Mouse (Mus musculus): Measurements from ENCODE around the gene Accs.

Gene Accs

DNA sequence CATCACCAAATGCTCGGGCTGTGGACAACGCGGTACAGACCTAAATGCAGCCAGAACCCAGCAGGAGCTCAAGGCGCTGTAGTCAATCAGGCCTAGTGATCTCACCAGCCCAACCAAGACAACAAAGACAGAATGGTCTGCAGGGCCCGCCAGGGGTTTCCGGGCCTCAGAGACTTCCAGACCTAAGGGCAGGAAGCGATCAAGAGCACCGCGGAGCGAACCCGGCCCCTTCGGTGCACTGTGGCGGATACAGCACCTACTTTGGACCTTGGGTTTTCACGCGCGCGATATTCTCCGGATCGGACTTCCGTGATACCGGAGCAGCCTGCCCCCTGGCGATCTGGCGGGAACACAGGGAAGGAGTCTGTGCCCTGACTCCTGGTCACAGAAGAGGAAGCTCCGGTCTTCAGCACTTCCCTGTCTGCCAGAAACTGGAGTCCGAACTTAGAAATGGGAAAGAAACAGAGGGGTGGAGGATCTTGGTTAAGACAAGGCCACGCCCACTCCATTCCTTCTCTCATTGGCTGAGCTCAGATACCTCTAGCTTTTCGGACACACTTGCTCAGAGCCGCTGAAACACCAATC, at the start of gene Accs:
TSS of gene Accs (minus strand) at position 439 of the 585 bp plus-strand sequence.
- DNase-seq (ENCODE audit: low spot score): peak; percentile 82

DNA sequence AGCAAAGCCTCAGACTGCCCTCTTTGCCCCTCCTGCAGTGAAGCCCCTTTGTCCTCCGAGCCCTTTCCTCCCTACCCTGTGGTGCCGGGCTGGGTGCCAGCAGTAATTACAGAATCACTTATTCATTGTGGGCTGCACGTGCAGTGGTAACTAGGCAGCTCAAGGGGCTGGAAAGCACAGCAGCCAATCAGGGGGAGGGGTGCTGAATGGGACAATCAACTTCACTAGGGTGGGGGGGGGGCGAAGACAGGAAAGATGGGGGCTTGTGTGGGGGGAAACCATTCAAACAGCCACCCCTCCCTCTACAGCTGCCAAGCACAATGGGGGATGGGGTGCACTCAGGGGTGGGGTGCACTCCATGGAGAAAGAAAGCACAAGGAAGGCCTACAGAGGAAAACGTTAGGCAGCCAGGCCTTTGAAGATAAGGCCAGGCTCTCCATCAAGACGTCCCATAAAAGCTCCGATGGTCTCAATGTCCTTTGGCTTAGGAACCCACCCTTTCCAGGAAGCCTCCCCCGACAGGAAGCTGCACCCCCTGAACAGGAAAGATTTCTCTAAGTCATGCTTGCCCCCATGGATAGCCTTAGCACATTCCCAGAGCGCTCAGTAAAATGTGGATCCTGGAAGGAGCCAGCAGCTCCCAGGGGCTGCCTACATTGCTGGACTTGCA, 42.0 kb upstream of the Accs start:
- DNase-seq (ENCODE audit: low spot score): no peak

GRCm38 (mm10) chr2:93890143-93890542, 40.4 kb upstream of the Accs start:
- DNase-seq (ENCODE audit: low spot score): no peak

- DNase-seq (ENCODE audit: low spot score): no peak
Measured at GRCm38 (mm10) chr2:93889071-93889470, 39.3 kb upstream of the Accs start.

GRCm38 (mm10) chr2:93888366-93888765, 38.6 kb upstream of the Accs start:
- no peak for DNase-seq (ENCODE audit: low spot score)

DNA sequence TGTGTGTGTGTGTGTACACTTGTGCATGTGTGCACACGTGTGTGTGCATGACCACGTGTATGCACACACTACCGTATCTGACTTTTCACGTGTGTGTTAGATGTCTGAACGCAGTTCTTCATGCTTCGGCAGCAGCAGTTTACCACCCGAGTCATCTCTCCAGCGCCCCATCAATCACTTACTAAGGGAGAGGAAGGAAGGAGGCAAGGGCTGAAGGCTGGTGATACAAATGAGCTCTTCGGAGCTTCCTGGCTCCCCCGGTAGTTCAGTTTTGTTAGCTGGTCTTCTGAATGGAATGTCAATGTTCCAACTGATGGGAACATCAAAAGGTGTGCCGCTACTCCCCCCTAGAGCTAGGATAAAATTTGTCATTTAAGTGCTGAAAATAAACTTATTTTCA, 37.5 kb upstream of the Accs start:
- DNase-seq (ENCODE audit: low spot score): no peak

DNA sequence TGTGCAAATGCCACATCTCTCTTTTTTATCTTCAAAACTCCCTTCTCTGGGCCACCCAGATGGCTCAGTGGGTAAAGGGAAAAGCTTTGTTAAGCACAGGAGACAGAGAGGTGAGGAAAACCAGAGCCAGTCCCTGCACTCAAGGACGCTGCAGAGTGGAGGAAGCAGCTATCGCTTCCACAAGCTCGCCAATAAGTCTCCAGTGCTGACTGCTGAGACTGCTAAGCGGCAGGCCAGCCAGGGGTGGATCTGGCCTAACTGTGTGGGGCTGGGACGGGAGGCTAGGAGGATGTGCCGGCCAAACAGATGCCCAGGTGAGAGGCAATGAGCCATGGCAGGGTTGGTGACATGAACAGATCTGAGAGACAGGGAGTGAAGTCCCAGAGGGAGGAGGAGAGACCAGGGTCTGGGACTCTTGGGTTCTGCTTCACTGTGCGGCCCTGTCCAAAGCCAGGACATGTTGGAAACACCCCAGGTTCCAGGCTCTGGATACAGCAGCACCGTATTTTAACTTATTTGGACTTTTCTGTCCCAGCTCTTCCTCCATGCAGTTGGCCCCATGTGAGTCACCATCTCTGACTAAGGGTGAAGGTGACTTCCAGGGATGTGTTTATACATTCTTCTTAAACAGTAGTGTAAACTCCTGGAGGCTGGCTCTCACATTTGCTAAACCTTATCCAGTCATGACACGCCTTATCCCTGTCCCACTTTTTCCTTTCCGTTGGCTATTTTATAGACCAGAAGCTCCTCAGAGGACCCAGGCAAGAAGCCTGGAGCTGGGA, 36.5 kb upstream of the Accs start:
- DNase-seq (ENCODE audit: low spot score): no peak

DNA sequence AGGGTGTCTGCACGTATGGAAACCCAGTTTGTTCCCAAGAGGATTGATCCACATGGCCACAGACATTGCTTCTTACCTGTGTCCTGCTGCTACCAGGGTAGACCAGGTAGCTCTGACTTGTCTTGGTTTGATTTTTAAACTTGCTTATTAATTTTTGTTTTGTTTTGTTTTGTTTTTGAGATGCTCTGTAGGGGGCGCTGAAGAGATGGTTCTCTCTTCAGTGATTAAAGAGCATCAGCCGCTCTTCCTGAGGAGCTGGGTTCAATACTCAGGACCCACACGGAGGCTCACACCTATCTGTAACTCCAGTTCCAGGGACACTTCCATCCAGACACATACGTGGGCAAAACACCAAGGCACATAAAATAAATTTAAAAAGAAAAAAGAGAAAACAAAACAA, 33.3 kb upstream of the Accs start:
- no peak for DNase-seq (ENCODE audit: low spot score)

DNA sequence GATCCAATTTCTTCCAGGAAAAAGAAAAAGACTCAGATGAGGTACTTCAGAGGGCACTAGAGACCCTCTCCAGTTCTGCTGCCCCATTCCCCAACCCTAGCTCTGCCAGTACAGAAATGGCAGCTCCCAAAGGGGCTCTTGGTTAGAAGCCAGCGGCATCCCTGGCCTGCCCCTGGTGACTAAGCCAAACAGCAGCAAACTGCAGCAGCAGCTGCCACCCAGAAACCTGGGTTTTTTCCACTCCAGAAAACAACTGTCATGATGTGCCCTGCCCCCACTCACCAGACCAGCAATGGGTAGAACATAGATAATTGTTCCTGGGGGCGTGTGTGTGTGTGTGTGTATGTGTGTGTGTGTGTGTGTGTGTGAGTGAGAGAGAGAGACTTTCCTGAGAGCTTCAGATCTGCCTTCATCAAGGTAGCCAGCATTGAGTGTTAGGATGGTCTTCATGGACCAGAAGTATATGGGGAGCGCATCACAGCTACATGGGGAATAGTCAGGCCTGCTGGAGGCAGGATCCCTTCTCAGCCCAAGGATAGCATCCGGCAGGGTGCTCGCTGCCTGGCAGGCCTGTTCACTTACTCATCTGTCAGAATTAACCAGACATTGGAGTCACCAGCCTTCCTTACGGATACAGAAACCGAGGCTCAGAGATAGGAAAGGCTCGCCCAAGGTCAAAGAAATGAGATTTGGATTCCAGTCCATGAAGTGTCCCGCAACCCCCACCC, 32.1 kb upstream of the Accs start:
- DNase-seq (ENCODE audit: low spot score): no peak

DNA sequence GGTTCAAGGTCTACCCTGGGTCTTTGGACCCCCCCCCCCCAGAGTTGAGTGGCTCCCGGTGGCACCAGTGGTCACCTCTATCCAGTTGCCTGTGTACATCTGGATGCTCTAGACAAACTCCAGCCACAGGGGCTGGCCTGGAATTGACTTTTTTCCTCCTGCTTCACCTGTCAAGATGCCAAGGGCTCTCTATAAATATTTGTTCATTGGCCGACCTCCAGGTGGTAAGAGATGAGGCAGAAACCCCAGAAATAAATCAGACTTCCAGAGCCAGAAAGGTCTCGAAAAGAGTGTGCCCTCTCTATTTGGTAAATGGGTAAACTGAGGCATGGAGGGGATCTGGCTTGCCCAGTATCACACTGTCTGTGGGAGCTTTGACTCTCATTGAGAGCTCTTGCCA, 31.2 kb upstream of the Accs start:
- DNase-seq (ENCODE audit: low spot score): no peak

DNA sequence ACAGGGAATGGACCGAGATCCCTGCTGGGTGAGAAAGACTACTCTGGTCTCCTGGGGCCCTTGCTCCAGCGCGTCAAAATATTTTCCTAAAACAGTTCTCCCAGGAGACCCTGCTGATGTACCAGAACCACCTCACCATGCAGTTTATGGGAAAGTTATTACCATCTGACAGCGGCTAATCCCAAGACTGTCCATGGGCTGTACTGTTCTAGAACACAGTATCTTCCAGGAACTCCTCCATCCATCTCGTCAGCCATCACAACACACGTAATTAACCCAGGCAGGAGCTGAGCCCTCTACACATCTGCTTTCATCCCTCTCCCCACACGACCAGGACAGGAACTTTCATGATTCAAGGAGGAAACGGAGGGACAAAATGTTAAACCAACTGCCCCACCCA, 30.7 kb upstream of the Accs start:
- no peak for DNase-seq (ENCODE audit: low spot score)

DNA sequence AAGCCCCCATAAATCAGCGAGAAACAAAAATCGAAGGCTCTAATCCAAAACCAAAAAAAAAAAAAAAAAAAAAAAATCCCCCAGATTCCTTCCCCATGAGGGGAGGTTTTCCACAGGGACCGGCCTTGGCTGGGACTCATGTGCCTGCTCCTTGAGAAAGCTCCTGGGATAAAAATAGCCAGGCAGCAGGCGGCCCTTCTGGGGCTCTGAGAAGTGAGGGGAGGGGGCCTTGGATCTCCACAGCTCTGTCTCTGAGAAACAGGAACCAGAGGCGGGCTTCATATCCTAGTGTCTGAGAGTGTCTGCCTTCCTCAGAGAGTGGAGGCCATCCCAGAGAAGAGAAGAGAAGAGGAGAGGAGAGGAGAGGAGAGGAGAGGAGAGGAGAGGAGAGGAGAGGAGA, 27.3 kb upstream of the Accs start:
- no peak for DNase-seq (ENCODE audit: low spot score)

DNA sequence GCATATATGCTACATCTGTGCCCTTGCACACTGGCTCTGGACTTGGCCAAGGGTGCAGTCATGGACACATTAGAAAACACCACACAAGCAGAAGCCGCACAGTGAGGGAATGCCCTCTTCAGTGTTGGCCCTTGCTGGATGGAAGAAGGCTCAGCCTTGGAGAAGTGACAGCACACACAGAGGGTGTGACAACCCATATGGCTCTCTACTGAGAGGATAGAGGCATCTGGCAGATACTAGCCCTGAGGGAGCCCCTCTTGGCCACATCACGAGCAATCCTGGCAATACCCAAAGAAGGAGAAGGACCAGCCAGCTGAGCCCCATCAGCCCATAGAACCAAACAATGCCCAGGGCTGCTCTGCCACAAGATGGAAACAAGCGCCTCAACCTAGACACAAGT, 24.9 kb upstream of the Accs start:
- no peak for DNase-seq (ENCODE audit: low spot score)

DNA sequence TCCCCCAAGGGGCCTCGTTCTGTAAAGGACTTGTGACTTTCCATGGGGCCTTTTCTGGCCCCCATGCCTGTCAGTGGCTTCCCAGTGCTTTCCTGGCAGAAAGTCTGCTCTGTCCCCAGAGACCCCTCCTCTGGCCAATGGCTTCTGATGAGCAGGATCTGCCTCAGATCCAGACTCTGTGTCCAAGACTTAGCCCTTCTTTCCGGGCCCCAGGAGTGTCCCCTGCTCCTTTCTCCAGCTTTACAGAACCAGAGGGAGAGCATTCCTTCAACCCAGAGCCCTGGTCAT, 24.4 kb upstream of the Accs start:
- no peak for DNase-seq (ENCODE audit: low spot score)

DNA sequence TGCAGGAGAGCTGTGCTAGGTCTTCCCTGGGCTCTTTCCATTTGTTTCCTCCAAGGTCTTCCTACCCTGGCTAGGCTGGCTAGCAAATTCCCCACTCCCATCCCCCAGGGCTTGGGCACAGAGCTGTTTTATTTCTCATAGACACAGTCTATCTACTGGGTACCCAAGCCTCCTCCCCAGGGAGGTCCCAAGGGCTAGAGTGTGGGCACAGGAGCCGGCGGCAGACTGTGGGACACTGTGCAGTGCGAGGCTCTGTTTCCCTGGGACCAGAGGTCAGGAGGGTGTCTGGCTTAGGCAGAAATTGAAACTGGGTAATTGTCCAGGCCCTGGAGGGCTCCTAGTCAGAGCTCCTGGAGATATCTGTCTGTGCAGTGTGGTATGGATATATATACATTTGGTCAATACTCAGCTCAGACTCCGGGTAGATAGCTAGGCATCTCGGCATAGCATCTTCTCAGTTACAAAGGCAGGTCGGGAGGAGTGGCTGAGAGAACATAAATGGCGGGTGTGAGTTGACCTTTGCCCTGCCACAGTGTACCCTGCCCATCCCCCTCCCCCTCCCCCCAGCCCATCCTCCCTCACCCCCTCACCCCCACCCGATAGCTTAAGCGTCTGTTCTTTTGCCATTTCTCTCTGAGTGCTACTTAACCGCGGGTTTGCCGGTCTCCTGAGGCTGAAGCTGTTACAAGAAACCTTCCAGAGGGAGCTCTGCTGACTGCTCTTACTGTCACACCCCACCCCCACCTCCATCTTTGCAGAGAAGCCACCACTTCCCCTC, 23.9 kb upstream of the Accs start:
- no peak for DNase-seq (ENCODE audit: low spot score)

GRCm38 (mm10) chr2:93872257-93872656, 22.5 kb upstream of the Accs start:
- DNase-seq (ENCODE audit: low spot score): no peak

DNA sequence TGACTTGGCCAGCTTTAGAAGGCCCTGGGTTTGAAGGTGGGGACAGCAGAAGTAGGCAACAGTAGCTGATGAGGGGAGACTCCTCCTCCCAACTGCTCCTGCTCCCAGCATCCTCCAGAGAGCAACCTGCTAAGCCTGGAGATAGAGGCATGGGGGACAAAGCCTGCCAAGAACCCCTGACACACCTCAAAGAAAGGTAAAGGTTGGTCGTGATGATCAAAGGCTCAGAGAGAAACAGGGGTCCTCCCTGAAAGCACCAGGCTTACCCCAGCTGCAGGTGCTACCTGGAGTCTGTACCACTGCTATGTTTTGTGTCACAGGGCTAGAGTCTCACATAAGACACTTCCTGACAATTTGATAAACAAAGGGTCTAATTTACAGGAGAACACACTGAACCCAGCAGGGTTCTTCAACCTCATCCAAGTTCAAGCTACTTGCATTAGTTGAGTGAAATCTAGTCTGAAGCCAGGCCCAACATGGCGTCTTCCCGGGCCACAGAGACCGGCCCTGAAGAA, 21.7 kb upstream of the Accs start:
- DNase-seq (ENCODE audit: low spot score): no peak

DNA sequence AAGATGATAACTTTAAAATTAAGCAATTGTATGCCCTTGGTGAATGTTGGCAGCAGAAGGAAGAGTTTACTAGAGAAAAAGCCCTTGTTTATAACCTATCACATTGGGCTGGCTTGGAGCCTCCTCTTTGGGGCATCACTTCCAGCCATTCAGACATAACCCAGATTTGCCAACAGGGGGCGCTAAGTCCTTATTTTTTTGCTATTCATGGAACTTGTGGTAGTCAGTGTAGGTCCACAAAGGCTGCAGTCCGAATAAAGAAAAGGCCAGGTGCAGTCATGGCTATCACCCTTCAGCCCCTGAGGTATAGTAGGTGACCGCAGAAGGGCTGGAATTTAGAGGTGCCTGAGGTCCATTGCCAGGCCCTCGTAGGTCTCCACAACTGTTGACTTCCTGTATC, 21.1 kb upstream of the Accs start:
- peak; percentile 66 for DNase-seq (ENCODE audit: low spot score)

- DNase-seq (ENCODE audit: low spot score): no peak
Measured at GRCm38 (mm10) chr2:93869107-93869600, 19.4 kb upstream of the Accs start, which contains the start of gene Accsl. TSS of gene Accsl (minus strand) at chr2:93869157.

DNA sequence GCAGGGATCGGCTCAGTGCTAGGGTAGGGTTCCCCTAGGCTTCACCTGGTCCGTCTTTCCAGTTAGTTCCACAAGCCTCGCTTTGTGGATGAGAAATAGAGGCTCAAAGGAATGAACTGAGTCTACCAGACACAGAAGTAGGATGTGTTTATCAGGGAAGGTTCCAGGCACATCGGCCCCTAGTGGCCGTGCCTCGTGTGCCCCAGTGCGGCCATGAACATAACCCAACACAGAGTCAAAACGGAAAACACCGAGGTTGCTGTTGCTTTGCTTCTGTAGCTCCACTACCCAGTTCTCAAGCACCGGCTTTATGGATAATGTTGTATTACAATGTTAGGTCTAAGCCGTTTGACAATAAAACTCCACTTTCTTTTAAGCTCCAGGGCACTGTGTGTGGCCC, 18.8 kb upstream of the Accs start:
- no peak for DNase-seq (ENCODE audit: low spot score)

DNA sequence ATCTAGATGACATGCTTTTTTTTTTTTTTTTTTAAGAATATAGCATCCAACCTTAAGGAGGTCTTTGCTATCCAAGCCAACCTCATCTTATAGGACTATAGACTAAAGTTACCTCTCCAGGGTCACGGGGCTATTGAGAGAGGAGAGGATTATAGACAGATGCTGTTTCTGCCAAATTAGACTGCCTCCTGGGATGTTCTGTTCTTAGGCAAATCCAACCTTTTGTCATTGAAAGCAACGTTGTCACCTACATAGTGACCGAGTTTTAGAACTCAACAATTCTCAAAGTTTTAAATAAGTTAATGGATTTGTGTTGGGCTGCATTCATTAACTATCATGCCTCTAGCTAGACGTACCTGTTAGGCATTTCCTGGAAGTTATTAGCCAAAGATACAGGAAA, 13.5 kb upstream of the Accs start:
- no peak for DNase-seq (ENCODE audit: low spot score)

- DNase-seq (ENCODE audit: low spot score): no peak
Measured at GRCm38 (mm10) chr2:93858845-93859244, 9.1 kb upstream of the Accs start.

Data from urinary bladder, postnatal 14 days (tissue).